Mouse (Mus musculus): ENCODE measurements around the gene Shox2.

The Shox2 gene

DNA sequence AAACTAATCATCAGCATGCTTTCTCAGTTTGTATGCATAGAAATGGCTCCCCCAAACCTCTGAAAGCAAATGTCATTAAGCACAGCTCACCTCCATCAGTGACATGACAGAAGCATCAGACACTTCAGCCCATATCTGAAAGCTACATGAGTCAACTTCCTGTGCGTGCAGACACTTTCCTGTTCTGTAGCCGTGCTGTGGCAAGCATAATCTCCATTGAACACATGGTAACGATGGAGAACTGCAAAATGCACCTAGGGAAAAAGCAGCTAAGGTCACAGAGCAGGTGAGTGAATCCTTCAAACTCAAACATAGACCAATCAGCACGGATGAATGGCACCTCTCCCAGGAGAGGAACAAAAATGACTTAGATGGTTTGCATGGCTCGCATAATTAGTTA is 21.6 kb downstream of the Shox2 start:
- DNase-seq = no peak

DNA sequence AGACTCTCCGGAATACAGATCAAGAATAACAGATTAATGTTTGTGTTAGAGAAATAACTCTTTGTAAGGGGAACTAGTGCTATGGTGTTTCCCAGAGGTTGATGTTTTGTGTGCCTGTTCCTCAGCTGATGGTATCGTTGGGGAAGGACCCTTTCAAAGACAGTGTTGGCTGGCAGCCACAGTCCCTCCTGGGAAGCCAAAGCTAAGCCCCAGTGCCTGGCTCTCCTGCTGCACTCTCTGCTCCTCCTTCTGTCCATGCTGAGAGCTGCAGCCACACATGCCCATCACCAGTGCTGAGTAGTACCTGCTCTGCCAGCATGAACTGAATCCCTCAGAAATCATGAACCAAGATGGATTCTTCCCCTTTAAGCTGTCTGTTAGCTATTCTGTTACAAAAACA is 26.4 kb downstream of the Shox2 start:
- no peak for DNase-seq

GRCm38 (mm10) chr3:66939675-66940074 is 41.9 kb downstream of the Shox2 start:
- DNase-seq = no peak

DNA sequence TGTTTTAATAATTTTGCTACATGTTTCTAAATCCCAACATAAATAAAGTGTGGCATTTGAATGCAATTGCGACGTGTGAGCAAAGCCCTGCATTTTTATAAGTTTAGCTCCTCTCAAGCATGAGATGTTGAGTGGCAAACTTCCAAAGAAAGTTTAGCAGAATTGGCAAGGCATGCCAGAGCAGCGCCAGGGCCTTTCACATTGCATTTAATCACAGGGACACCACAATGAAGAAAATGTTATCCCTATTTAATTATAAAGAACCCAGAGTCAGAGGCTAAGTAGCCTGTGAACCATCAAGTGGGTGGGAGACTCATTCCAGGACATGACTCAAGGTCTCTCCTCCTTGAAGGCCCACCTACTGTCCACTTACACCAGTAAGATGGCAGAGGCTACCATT is 59.1 kb downstream of the Shox2 start:
- DNase-seq = no peak
